Mouse (Mus musculus) spleen, adult 2 months (tissue): Measurements from ENCODE around the gene Abcg5.

Experiments
- CTCF ChIP-seq: fragments of 200-500 bp; IDR thresholded peaks from 2 replicates; pipeline ENCODE4 v1.5.1; 2011; ENCODE audit warnings: mild to moderate bottlenecking, inconsistent platforms; ENCODE audit not compliant: insufficient read depth, insufficient read length, insufficient replicate concordance; ENCODE audit errors: extremely low read depth
- POLR2A ChIP-seq: fragments of 200-500 bp; IDR thresholded peaks from 2 replicates; pipeline ENCODE4 v1.6.1; 2011; ENCODE audit warnings: low read depth, low read length, inconsistent platforms

DNA sequence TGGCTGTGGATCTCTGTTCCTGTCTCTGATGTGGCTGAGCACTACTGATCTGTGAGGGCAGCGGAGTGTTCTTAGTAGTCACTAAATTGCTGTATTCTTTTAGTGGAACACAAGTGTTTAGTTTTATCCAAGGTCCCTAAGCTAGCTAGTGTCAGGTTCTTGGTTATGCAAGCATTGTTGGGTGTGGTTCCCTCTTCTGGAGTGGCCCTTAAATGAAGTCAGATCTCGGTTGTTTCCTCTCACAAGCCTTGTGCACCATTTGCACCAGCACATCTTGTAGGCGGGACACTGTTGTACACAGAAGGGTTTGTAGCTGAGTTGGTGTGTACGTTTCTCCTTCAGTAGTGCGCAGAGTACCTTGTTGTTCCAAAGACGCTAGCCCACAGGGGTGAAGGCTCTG, 44.8 kb downstream of the Abcg5 start:
- TF ChIP-seq POLR2A (no peak), CTCF (no peak)
